Mouse (Mus musculus) hindbrain, embryonic 12.5 days (tissue): Measurements from ENCODE around the gene Pafah1b1. TPM values are rescaled to one million over a fixed set of nuclear protein-coding genes. Genes with fewer than 3 reads are reported as not detected.

Experiments used
- ATAC-seq: fragments of 200-750 bp; cut with Nextera tagmentation; 2 replicates; pipeline ENCODE4 v1.8.0; 2017; ENCODE audit warnings: moderate TSS enrichment; ENCODE audit not compliant: low FRiP score
- H3K27ac ChIP-seq: fragments of 300-500 bp; sonication (generic); 2 replicates; pipeline ENCODE4 v1.5.1; 2016; ENCODE audit warnings: mild to moderate bottlenecking
- H3K27me3 ChIP-seq: fragments of 300-500 bp; sonication (generic); 2 replicates; pipeline ENCODE4 v1.6.1; 2016; ENCODE audit warnings: mild to moderate bottlenecking
- H3K36me3 ChIP-seq: fragments of 300-500 bp; sonication (generic); 2 replicates; pipeline ENCODE4 v1.6.1; 2016; ENCODE audit warnings: mild to moderate bottlenecking
- H3K4me1 ChIP-seq: fragments of 300-500 bp; sonication (generic); 2 replicates; pipeline ENCODE4 v1.6.1; 2016
- H3K4me2 ChIP-seq: fragments of 300-500 bp; sonication (generic); replicated peaks from 2 replicates; pipeline ENCODE4 v1.6.1; 2016; ENCODE audit warnings: mild to moderate bottlenecking
- H3K4me3 ChIP-seq: fragments of 300-500 bp; sonication (generic); 2 replicates; pipeline ENCODE4 v1.5.1; 2016; ENCODE audit warnings: mild to moderate bottlenecking
- H3K9ac ChIP-seq: fragments of 300-500 bp; sonication (generic); 2 replicates; pipeline ENCODE4 v1.6.1; 2016; ENCODE audit warnings: mild to moderate bottlenecking, moderate library complexity
- H3K9me3 ChIP-seq: fragments of 300-500 bp; sonication (generic); replicated peaks from 2 replicates; pipeline ENCODE4 v1.6.1; 2016; ENCODE audit warnings: mild to moderate bottlenecking
- WGBS: fragments of 180-500 bp; shearing (Covaris S2); methylation state at CpG from one replicate; pipeline ENCODE4 v1.1.7; 2016; 5-methylcytosine and 5-hydroxymethylcytosine counted together
- polyA plus RNA-seq: library from polyadenylated mRNA; unstranded; fragments of >200 nt; fragmentation: Nextera tagmentation; extraction: Ambion mirVana; gene quantifications from 2 replicates; pipeline ENCODE4 v1.2.1, GENCODE M21; 2016

Pafah1b1 gene
- polyA plus RNA-seq, 1 experiment from 2014 or later, result 77.8 TPM

DNA sequence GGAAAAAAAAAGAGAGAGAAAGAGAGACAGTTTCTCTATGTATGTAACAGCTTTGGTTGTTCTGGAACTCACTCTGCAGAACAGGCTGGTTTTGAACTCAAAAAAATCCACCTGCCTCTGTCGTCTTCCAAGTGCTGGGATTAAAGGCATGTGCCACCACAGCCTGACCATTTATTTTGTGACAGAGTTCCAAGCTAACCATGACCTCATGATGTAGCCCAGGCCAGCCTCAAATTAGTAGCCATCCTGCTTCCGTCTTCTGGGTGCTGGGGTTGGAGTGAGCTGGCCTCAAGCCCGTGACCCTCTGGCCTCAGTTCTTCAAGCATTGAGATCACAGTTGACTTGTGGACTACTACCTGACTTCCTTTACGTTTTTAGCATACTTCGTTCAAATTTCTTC, 56.0 kb downstream of the Pafah1b1 start:
- peaks cover 71% of the 10 kb centered on the region for H3K36me3 ChIP-seq
- 93% methylated on average over 5 of the region's 5 CpGs for WGBS
- H3K9me3 ChIP-seq, result no peaks in the 10 kb centered on the region
- H3K4me2 ChIP-seq, result no peak overlapping the region
- H3K27ac ChIP-seq, result no peak overlapping the region
- H3K4me3 ChIP-seq, result no peak overlapping the region
- H3K27me3 ChIP-seq, result no peaks in the 10 kb centered on the region
- H3K9ac ChIP-seq, result no peak overlapping the region
- ATAC-seq, result no peak
- H3K4me1 ChIP-seq, result no peaks in the 10 kb centered on the region

DNA sequence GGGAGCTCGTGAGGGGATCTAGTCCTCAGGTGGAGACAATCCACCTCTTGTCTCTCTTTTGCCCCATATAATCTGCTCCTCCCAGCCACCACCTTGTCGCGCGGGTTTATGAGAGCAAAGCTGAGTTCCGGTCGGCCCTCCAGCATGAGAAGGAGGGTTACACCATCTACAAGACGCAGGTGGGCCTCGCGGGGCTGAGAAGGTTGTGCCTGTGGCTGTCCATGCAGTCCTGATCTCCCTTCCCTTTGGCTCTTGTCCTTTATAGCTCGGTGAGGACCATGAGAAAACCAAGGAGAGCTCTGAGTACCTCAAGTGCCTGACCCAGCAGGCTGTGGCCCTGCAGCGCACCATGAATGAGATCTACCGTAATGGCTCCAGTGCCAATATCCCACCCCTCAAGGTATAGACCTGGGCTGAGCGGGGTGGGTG, 56.9 kb downstream of the Pafah1b1 start:
- Histone ChIP-seq H3K4me1 (no peaks in the 10 kb centered on the region), H3K36me3 (peaks cover 73% of the 10 kb centered on the region), H3K9ac (no peak overlapping the region), H3K9me3 (no peaks in the 10 kb centered on the region), H3K27me3 (no peaks in the 10 kb centered on the region), H3K4me2 (no peak overlapping the region), H3K4me3 (no peak overlapping the region), H3K27ac (no peak overlapping the region)
- no peak for ATAC-seq
- WGBS, result 96% methylated on average over 13 of the region's 13 CpGs

- Histone ChIP-seq H3K4me3 (no peak overlapping the region), H3K27ac (no peak overlapping the region), H3K9ac (no peak overlapping the region), H3K9me3 (no peaks in the 10 kb centered on the region), H3K4me1 (no peaks in the 10 kb centered on the region), H3K4me2 (no peak overlapping the region), H3K36me3 (peaks cover 80% of the 10 kb centered on the region), H3K27me3 (no peaks in the 10 kb centered on the region)
- ATAC-seq, result no peak
- WGBS, result 96% methylated on average over 14 of the region's 14 CpGs
Observed at GRCm38 (mm10) chr11:74666776-74667581, 57.5 kb downstream of the Pafah1b1 start.

DNA sequence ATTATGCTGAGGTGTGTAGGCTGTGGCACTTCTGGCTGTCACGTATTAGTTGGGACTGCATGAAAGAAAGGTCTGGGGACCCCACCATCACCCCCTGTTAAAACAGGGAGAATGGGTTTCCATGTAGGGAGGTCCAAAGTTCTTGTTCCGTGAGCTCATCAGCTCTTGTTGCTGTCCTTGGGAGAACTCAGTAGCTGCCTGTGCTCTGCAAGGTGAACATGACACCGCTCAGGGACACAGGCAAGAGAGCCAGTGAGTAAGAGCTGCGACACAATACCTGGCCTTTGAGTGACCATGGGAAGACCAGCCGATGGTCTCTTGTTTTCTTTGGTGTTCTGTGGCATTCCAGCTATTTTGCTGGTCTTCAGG, 58.2 kb downstream of the Pafah1b1 start:
- Histone ChIP-seq H3K36me3 (peaks cover 87% of the 10 kb centered on the region), H3K27ac (no peak overlapping the region), H3K9me3 (no peaks in the 10 kb centered on the region), H3K4me3 (no peak overlapping the region), H3K4me2 (no peak overlapping the region), H3K27me3 (no peaks in the 10 kb centered on the region), H3K4me1 (no peaks in the 10 kb centered on the region), H3K9ac (no peak overlapping the region)
- WGBS, result 93% methylated on average over 5 of the region's 5 CpGs
- ATAC-seq, result no peak

- Histone ChIP-seq H3K4me2 (no peak overlapping the region), H3K4me3 (no peak overlapping the region), H3K9ac (no peak overlapping the region), H3K36me3 (peaks cover 91% of the 10 kb centered on the region), H3K4me1 (no peaks in the 10 kb centered on the region), H3K27me3 (no peaks in the 10 kb centered on the region), H3K9me3 (no peaks in the 10 kb centered on the region), H3K27ac (no peak overlapping the region)
- 95% methylated on average over 17 of the region's 17 CpGs for WGBS
- no peak for ATAC-seq
Observed at GRCm38 (mm10) chr11:74665631-74666283, 58.7 kb downstream of the Pafah1b1 start.

- peaks cover 99% of the 10 kb centered on the region for H3K36me3 ChIP-seq
- 89% methylated on average over 8 of the region's 8 CpGs for WGBS
- no peak overlapping the region for H3K27ac ChIP-seq
- H3K4me2 ChIP-seq, result no peak overlapping the region
- H3K4me3 ChIP-seq, result no peak overlapping the region
- H3K9ac ChIP-seq, result no peak overlapping the region
- no peak for ATAC-seq
- no peaks in the 10 kb centered on the region for H3K9me3 ChIP-seq
- no peaks in the 10 kb centered on the region for H3K27me3 ChIP-seq
- H3K4me1 ChIP-seq, result no peaks in the 10 kb centered on the region
Observed at GRCm38 (mm10) chr11:74664906-74665305, 59.6 kb downstream of the Pafah1b1 start.

DNA sequence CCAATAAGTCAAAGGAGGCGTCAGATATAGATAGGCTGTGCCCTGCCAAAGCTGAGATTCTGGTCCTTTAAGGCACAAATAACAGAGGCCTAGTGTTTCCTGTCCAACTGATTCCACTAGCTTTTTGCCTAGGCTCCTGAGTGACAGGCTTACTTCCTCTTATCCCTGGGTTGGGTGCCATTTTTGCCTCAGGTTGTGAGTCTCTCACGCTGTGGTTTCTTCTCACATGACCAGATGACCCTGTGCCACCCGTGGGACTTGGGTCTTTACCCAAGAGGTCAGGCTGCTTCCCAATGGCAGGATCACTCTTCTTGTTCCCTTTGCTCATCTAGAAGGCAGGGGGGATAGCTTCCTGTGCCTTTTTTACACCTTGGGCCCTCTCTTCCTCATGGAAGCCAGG, 60.2 kb downstream of the Pafah1b1 start:
- no peaks in the 10 kb centered on the region for H3K27me3 ChIP-seq
- H3K9me3 ChIP-seq, result no peaks in the 10 kb centered on the region

DNA sequence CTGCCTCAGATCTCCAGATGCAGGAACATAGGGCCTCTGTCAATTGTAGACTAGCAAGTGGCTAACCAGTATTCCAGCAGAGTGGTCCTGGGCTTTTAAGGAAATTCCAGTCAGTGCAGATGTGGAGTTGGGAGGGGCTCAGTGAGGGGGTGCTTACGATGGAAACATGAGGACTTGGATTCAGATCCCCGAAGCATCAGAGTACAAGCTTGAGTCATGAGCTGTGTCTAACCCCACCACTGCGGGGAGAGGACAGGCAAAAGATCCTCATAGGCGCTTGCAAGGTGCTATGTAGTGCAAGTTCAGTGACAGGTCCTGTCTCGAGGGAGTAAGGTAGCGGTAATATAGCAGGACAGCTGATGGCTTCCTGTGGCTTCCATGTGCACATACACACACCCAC, 62.2 kb downstream of the Pafah1b1 start:
- Histone ChIP-seq H3K36me3 (peaks cover 99% of the 10 kb centered on the region), H3K27me3 (no peaks in the 10 kb centered on the region), H3K4me2 (no peak overlapping the region), H3K27ac (no peak overlapping the region), H3K9ac (no peak overlapping the region), H3K4me3 (no peak overlapping the region), H3K9me3 (no peaks in the 10 kb centered on the region), H3K4me1 (no peaks in the 10 kb centered on the region)
- WGBS, result 91% methylated on average over 6 of the region's 6 CpGs
- ATAC-seq, result no peak

More for the DNA sequence above, 60.2 kb downstream of the Pafah1b1 start:
- H3K27ac ChIP-seq, result no peak overlapping the region
- no peak overlapping the region for H3K9ac ChIP-seq
- WGBS, result 89% methylated on average over 3 of the region's 3 CpGs
- no peak overlapping the region for H3K4me2 ChIP-seq
- H3K4me1 ChIP-seq, result no peaks in the 10 kb centered on the region
- no peak overlapping the region for H3K4me3 ChIP-seq
- ATAC-seq, result no peak
- H3K36me3 ChIP-seq, result peaks cover 99% of the 10 kb centered on the region

- Histone ChIP-seq H3K4me3 (no peak overlapping the region), H3K4me2 (no peak overlapping the region), H3K9ac (no peak overlapping the region), H3K27me3 (no peaks in the 10 kb centered on the region), H3K27ac (no peak overlapping the region), H3K9me3 (no peaks in the 10 kb centered on the region), H3K36me3 (peaks cover 98% of the 10 kb centered on the region), H3K4me1 (no peaks in the 10 kb centered on the region)
- no peak for ATAC-seq
- 94% methylated on average over 19 of the region's 19 CpGs for WGBS
Observed at GRCm38 (mm10) chr11:74661641-74662040, 62.8 kb downstream of the Pafah1b1 start.

- no peak overlapping the region for H3K9ac ChIP-seq
- no peak overlapping the region for H3K4me3 ChIP-seq
- no peak for ATAC-seq
- no peak overlapping the region for H3K27ac ChIP-seq
- 93% methylated on average over 13 of the region's 13 CpGs for WGBS
- no peaks in the 10 kb centered on the region for H3K27me3 ChIP-seq
- no peaks in the 10 kb centered on the region for H3K4me1 ChIP-seq
- no peak overlapping the region for H3K4me2 ChIP-seq
- H3K9me3 ChIP-seq, result no peaks in the 10 kb centered on the region
- H3K36me3 ChIP-seq, result peaks cover 89% of the 10 kb centered on the region
Observed at GRCm38 (mm10) chr11:74660336-74660735, 64.1 kb downstream of the Pafah1b1 start.

DNA sequence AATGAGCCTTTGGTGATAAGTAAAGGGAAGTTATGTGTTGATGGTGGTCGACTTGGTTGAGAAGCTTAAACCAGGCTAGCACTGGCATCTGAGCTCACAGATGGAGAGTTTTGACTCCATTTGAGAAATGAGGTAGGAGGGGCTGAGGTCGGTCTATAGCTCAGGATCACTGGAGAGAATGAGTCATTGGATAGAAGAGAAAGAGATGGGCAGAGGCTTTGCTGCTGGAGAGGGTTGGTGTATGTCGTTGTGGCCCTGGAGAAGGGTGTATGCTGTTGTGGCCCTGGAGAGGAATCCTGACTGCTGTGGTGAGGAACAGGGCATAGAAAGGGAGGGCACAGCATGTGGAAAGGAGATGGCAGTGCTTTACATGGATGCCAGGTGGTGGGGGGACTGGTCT, 68.5 kb downstream of the Pafah1b1 start:
- no peak overlapping the region for H3K9ac ChIP-seq
- no peak for ATAC-seq
- H3K4me3 ChIP-seq, result no peak overlapping the region
- WGBS, result 93% methylated on average over 3 of the region's 3 CpGs
- H3K9me3 ChIP-seq, result no peaks in the 10 kb centered on the region
- H3K27me3 ChIP-seq, result no peaks in the 10 kb centered on the region
- peaks cover 46% of the 10 kb centered on the region for H3K36me3 ChIP-seq
- no peak overlapping the region for H3K4me2 ChIP-seq
- peaks cover 30% of the 10 kb centered on the region for H3K4me1 ChIP-seq
- no peak overlapping the region for H3K27ac ChIP-seq

GRCm38 (mm10) chr11:74653385-74653784, 71.1 kb downstream of the Pafah1b1 start:
- H3K4me2 ChIP-seq, result no peak overlapping the region
- no peak for ATAC-seq
- no peaks in the 10 kb centered on the region for H3K27me3 ChIP-seq
- H3K4me1 ChIP-seq, result peaks cover 47% of the 10 kb centered on the region
- peaks cover 20% of the 10 kb centered on the region for H3K36me3 ChIP-seq
- peak overlapping the region; percentile 3; the same call in 1 of the 2 replicates for H3K9ac ChIP-seq
- no peak overlapping the region for H3K4me3 ChIP-seq
- WGBS, result 63% methylated on average over 6 of the region's 6 CpGs
- H3K27ac ChIP-seq, result peak overlapping the region; percentile 36; the same call in 1 of the 2 replicates
- H3K9me3 ChIP-seq, result no peaks in the 10 kb centered on the region

DNA sequence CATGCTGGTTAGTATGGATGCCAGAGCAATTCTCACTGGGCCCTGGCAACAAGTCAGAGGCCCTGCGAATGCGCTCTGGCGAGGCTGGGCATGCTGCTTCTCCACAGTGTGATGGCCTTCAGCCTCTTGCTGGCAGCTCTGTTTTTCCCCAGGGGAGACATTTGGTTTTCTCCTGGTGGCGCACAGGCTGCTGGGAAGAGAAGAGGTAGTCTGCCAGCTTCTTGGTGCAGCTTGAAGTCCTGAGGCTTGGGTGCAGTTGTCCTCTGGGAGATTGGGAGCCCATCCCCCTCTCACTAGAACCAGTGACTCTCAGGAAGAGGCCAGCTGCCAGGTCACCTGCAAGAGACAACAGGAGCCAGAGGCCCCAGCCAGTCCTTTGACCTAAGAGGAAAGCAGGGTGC, 71.7 kb downstream of the Pafah1b1 start:
- no peak for ATAC-seq
- 56% methylated on average over 4 of the region's 4 CpGs for WGBS
- no peak overlapping the region for H3K4me3 ChIP-seq
- H3K36me3 ChIP-seq, result peaks cover 14% of the 10 kb centered on the region
- peak overlapping the region; percentile 36 for H3K27ac ChIP-seq
- H3K4me2 ChIP-seq, result no peak overlapping the region
- peaks cover 49% of the 10 kb centered on the region for H3K4me1 ChIP-seq
- H3K27me3 ChIP-seq, result no peaks in the 10 kb centered on the region
- H3K9ac ChIP-seq, result peak overlapping the region; percentile 3; the same call in 1 of the 2 replicates
- H3K9me3 ChIP-seq, result no peaks in the 10 kb centered on the region
